ENCODE assay signal across 8 mouse cellular contexts in the genomic region with DNA sequence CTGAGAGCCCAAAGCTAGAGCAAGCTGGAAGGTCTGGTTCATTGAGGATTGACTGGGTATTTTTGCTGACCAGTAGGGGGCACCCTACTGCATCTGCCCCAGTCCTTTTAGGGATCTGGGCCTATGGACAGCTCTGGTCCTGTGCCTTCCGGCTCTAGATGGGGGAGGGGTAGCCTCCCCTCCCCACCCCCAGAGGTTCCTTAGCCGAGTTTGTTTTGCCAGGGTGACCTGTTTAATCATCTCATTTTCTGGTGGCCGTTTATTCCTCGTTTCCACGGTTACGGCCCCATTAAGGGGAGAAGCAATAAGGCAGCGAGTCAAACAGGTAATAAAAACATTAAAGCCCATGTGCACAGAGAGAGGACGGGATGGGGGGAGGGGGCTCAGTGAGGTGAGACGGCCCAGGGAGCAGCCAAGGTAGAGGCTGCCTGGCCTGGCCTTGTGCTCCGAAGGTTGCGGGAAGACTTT.
DNase-seq lines count a peak whose midpoint lies in the region; ATAC-seq and TF ChIP-seq lines count a peak whose summit lies in the region.
"Had no signal": no experiment of that assay in that cellular context is flagged by ENCODE, and none has a peak within 500 bp of the region (broad histone marks: within the 10 kb centered on the region; RNA-seq: fewer than 3 reads in every experiment).

No protein-coding gene starts in this region.

- peaks cover 3% of the 10 kb centered on the region for H3K4me1 ChIP-seq in liver, postnatal 0 days (ENCODE audit: insufficient read depth)
- H3K4me1 ChIP-seq in liver, embryonic 12.5 days, result no peaks in the 10 kb centered on the region
- peaks cover 53% of the 10 kb centered on the region for H3K4me1 ChIP-seq in intestine, embryonic 15.5 days (replicated peaks)
- peaks cover 13% of the 10 kb centered on the region; the same call in 1 of the 2 replicates for H3K4me1 ChIP-seq in neural tube, embryonic 14.5 days (ENCODE audit: control insufficient read depth, insufficient read depth, low read length)

- no peak overlapping the region for H3K4me2 ChIP-seq in liver, postnatal 0 days (ENCODE audit: low read depth, low read length)
- H3K4me2 ChIP-seq in liver, embryonic 12.5 days, result no peak overlapping the region
- H3K4me2 ChIP-seq in intestine, embryonic 15.5 days (replicated peaks), result no peak overlapping the region; the same call in 1 of the 2 replicates
- H3K4me2 ChIP-seq in neural tube, embryonic 14.5 days (ENCODE audit: low read depth, low read length), result no peak overlapping the region
- H3K4me2 ChIP-seq: neural tube, embryonic 12.5 days had no signal

- H3K27ac ChIP-seq in liver, postnatal 0 days (ENCODE audit: low read depth), result no peak overlapping the region
- no peak overlapping the region for H3K27ac ChIP-seq in liver, embryonic 12.5 days
- H3K27ac ChIP-seq in intestine, embryonic 15.5 days, result peak overlapping the region; percentile 74
- 0 out of 2 replicates have a peak overlapping the region, but pooled peaks have one; percentile 16 for H3K27ac ChIP-seq in neural tube, embryonic 14.5 days (ENCODE audit: low read depth, low read length)
- H3K27ac ChIP-seq: neural tube, embryonic 12.5 days had no signal

- WGBS in liver, postnatal 0 days (ENCODE audit: insufficient replicate concordance), result 64% methylated on average over 11 of the region's 11 CpGs
- WGBS in liver, embryonic 12.5 days (ENCODE audit: insufficient replicate concordance), result 63% methylated on average over 11 of the region's 11 CpGs
- 33% methylated on average over 11 of the region's 11 CpGs for WGBS in intestine, embryonic 15.5 days
- WGBS in neural tube, embryonic 14.5 days, result 24% methylated on average over 11 of the region's 11 CpGs

- H3K9ac ChIP-seq in liver, postnatal 0 days (replicated peaks), result no peak overlapping the region
- H3K9ac ChIP-seq in liver, embryonic 12.5 days, result no peak overlapping the region
- no peak overlapping the region for H3K9ac ChIP-seq in intestine, embryonic 15.5 days
- no peak overlapping the region for H3K9ac ChIP-seq in neural tube, embryonic 14.5 days (replicated peaks; ENCODE audit: low read depth, low read length)
- H3K9ac ChIP-seq: neural tube, embryonic 12.5 days had no signal

- intact Hi-C loops in left cerebral cortex, postnatal 10 days (cut with DNase I), result no loop called here

- no peak for TF ChIP-seq EP300 in liver, postnatal 0 days (IDR thresholded peaks at IDR 0.05; ENCODE audit: low read depth)

- no peak overlapping the region for H3K4me3 ChIP-seq in liver, postnatal 0 days (ENCODE audit: low read depth, low read length)
- H3K4me3 ChIP-seq in liver, embryonic 12.5 days, result no peak overlapping the region
- no peak overlapping the region for H3K4me3 ChIP-seq in intestine, embryonic 15.5 days (replicated peaks)
- H3K4me3 ChIP-seq in neural tube, embryonic 14.5 days (ENCODE audit: low read depth, low read length), result no peak overlapping the region
- H3K4me3 ChIP-seq: neural tube, embryonic 12.5 days had no signal

- no peaks in the 10 kb centered on the region for H3K9me3 ChIP-seq in liver, postnatal 0 days (ENCODE audit: low read length)
- H3K9me3 ChIP-seq in liver, embryonic 12.5 days (replicated peaks), result no peaks in the 10 kb centered on the region
- H3K9me3 ChIP-seq in intestine, embryonic 15.5 days, result no peaks in the 10 kb centered on the region
- no peaks in the 10 kb centered on the region for H3K9me3 ChIP-seq in neural tube, embryonic 14.5 days (ENCODE audit: control insufficient read depth, low read length)
- H3K9me3 ChIP-seq: neural tube, embryonic 12.5 days had no signal

- DNase-seq in liver, postnatal 0 days, result no peak
- peak; percentile 76 for DNase-seq in R1 (ENCODE audit: low read depth, low spot score)
- DNase-seq in left cerebral cortex, postnatal 10 days (ENCODE audit: extremely low spot score in 1 of 2, low spot score in 2 of 2), result no peak
- DNase-seq in frontal cortex, postnatal 36 days (ENCODE audit: low spot score in 2 of 2), result no peak

- no peaks in the 10 kb centered on the region for H3K27me3 ChIP-seq in liver, postnatal 0 days (ENCODE audit: insufficient read depth, low read length)
- H3K27me3 ChIP-seq in liver, embryonic 12.5 days (replicated peaks), result peaks cover 41% of the 10 kb centered on the region
- 0 out of 2 replicates have a peak, but pooled peaks cover 1% of the 10 kb centered on the region for H3K27me3 ChIP-seq in intestine, embryonic 15.5 days (replicated peaks)
- no peaks in the 10 kb centered on the region; the same call in 1 of the 2 replicates for H3K27me3 ChIP-seq in neural tube, embryonic 14.5 days (ENCODE audit: control insufficient read depth, insufficient read depth, low read length)

- no peak for ATAC-seq in liver, postnatal 0 days
- no peak for ATAC-seq in liver, embryonic 12.5 days
- ATAC-seq in intestine, embryonic 15.5 days, result peak; percentile 62
- ATAC-seq in neural tube, embryonic 14.5 days (ENCODE audit: low read depth), result 0 out of 2 replicates have a peak, but pooled peaks have one; percentile 36

- no peaks in the 10 kb centered on the region for H3K36me3 ChIP-seq in liver, postnatal 0 days (replicated peaks; ENCODE audit: insufficient read depth, low read length)
- no peaks in the 10 kb centered on the region for H3K36me3 ChIP-seq in liver, embryonic 12.5 days
- H3K36me3 ChIP-seq in intestine, embryonic 15.5 days, result no peaks in the 10 kb centered on the region
- no peaks in the 10 kb centered on the region for H3K36me3 ChIP-seq in neural tube, embryonic 14.5 days (ENCODE audit: control insufficient read depth, insufficient read depth, low read length)
- H3K36me3 ChIP-seq: neural tube, embryonic 12.5 days had no signal

- TF ChIP-seq CTCF in liver, postnatal 0 days (IDR thresholded peaks at IDR 0.05; ENCODE audit: low read depth), result peak; percentile 65

Comparison
In these comparisons a context has a peak if more than half of its experiments do, and no peak if none do; other contexts are left out.
1. ATAC-seq: peak in intestine, embryonic 15.5 days (single experiment) and neural tube, embryonic 14.5 days (single experiment); none in liver, postnatal 0 days (single experiment) and liver, embryonic 12.5 days (single experiment).
2. H3K27ac ChIP-seq: peak in intestine, embryonic 15.5 days (single experiment) and neural tube, embryonic 14.5 days (single experiment); none in liver, postnatal 0 days (single experiment) and liver, embryonic 12.5 days (single experiment).